Mouse (Mus musculus) G1E (cell line): ENCODE data around the gene Slc3a2. TPM values are rescaled to one million over a fixed set of nuclear protein-coding genes. Genes with fewer than 3 reads are reported as not detected.
A peak's percentile ranks its signal among the peaks of the same experiment; 100 is the strongest.

Source experiments
- ATAC-seq: 2 replicates; pipeline ENCODE4 v1.8.0; 2016; ENCODE audit warnings: mild to moderate bottlenecking; ENCODE audit not compliant: insufficient number of reproducible peaks, poor library complexity, low FRiP score, severe bottlenecking; ENCODE audit errors: extremely low read depth
- DNase-seq: peaks from one replicate; pipeline ENCODE4 v3.0.0; 2012; ENCODE audit warnings: low spot score
- H3K27me3 ChIP-seq: 2 replicates; pipeline ENCODE4 v1.6.1; 2012; ENCODE audit warnings: mild to moderate bottlenecking, low read length, inconsistent platforms; ENCODE audit not compliant: insufficient read depth
- H3K36me3 ChIP-seq: replicated peaks from 2 replicates; pipeline ENCODE3; 2012; ENCODE audit warnings: mild to moderate bottlenecking, inconsistent platforms
- H3K4me1 ChIP-seq: 2 replicates; pipeline ENCODE4 v1.6.1; 2012; ENCODE audit warnings: low read depth, low read length, inconsistent platforms, mixed read lengths; ENCODE audit not compliant: insufficient read depth
- H3K4me3 ChIP-seq: 2 replicates; pipeline ENCODE4 v1.5.1; 2012; ENCODE audit warnings: low read depth, mild to moderate bottlenecking, inconsistent platforms, low read length, moderate library complexity, mixed read lengths
- H3K9me3 ChIP-seq: replicated peaks from 2 replicates; pipeline ENCODE4 v1.6.1; 2012; ENCODE audit warnings: inconsistent platforms
- CTCF ChIP-seq: IDR thresholded peaks from 2 replicates; pipeline ENCODE4 v1.5.1; 2012; ENCODE audit warnings: low read depth, low read length, inconsistent platforms, mixed read lengths
- GATA1 ChIP-seq: IDR thresholded peaks from 2 replicates; pipeline ENCODE4 v1.6.1; 2012; ENCODE audit warnings: borderline replicate concordance, low read length, inconsistent platforms, mixed read lengths
- GATA2 ChIP-seq: IDR thresholded peaks from 2 replicates; pipeline ENCODE4 v1.6.1; 2012; ENCODE audit warnings: low read depth, low read length, inconsistent platforms, borderline replicate concordance
- POLR2AphosphoS5 ChIP-seq: IDR thresholded peaks from 2 replicates; pipeline ENCODE4 v1.6.1; 2012; ENCODE audit warnings: low read depth, low read length, inconsistent platforms; ENCODE audit not compliant: insufficient replicate concordance
- TAL1 ChIP-seq: conservative IDR thresholded peaks from 2 replicates; pipeline ENCODE4 v1.6.1; 2012; ENCODE audit warnings: low read depth, low read length, inconsistent platforms, mixed read lengths
- polyA plus RNA-seq: library from polyadenylated mRNA; stranded (reverse); fragments of >175 nt; gene quantifications from 2 replicates; pipeline ENCODE4 v1.2.3, GENCODE M21; 2012
- total RNA-seq, 2 experiments: library from RNA; stranded (forward) in 1 of 2; stranded (reverse) in 1 of 2; fragments of 200-1000 nt in 1 of 2; fragments of >200 nt in 1 of 2; fragmentation: Nextera tagmentation in 1 of 2; gene quantifications; 2 replicates each; pipeline ENCODE4 v1.2.3; 2014 to 2017

Slc3a2 gene
- total and polyA plus RNA-seq, 3 experiments = 232 to 317 (median 282) TPM

GRCm38 (mm10) chr19:8683627-8684026 is 39.5 kb downstream of the Slc3a2 start:
- peaks cover 13% of the 10 kb centered on the region for H3K27me3 ChIP-seq
- no peak overlapping the region for H3K4me3 ChIP-seq
- H3K36me3 ChIP-seq = no peaks in the 10 kb centered on the region
- no peak for ATAC-seq
- peaks cover 24% of the 10 kb centered on the region for H3K4me1 ChIP-seq
- no peak for DNase-seq
- H3K9me3 ChIP-seq = peaks cover 3% of the 10 kb centered on the region; the same call in 1 of the 2 replicates
- TF ChIP-seq TAL1 = no peak
- TF ChIP-seq CTCF = no peak
- no peak for TF ChIP-seq GATA2
- no peak for TF ChIP-seq GATA1
- TF ChIP-seq POLR2AphosphoS5 = no peak

- Histone ChIP-seq H3K9me3 (peaks cover 3% of the 10 kb centered on the region; the same call in 1 of the 2 replicates), H3K27me3 (peaks cover 10% of the 10 kb centered on the region), H3K4me3 (no peak overlapping the region), H3K36me3 (no peaks in the 10 kb centered on the region), H3K4me1 (peaks cover 27% of the 10 kb centered on the region)
- ATAC-seq (no peak), DNase-seq (peak; percentile 53)
- no peak for TF ChIP-seq TAL1
- peak; percentile 62 for TF ChIP-seq CTCF
Observed at GRCm38 (mm10) chr19:8682996-8683395, 40.2 kb downstream of the Slc3a2 start.

- Histone ChIP-seq H3K36me3 (no peaks in the 10 kb centered on the region), H3K27me3 (peaks cover 2% of the 10 kb centered on the region; the same call in 1 of the 2 replicates), H3K9me3 (peaks cover 3% of the 10 kb centered on the region; the same call in 1 of the 2 replicates), H3K4me3 (no peak overlapping the region), H3K4me1 (peaks cover 37% of the 10 kb centered on the region)
- no peak for TF ChIP-seq CTCF
- no peak for TF ChIP-seq POLR2AphosphoS5
- TF ChIP-seq GATA2 = no peak
- TF ChIP-seq TAL1 = no peak
- no peak for TF ChIP-seq GATA1
- DNase-seq (no peak), ATAC-seq (no peak)
Observed at GRCm38 (mm10) chr19:8681633-8682362, 41.4 kb downstream of the Slc3a2 start.

GRCm38 (mm10) chr19:8679031-8679779 is 44.0 kb downstream of the Slc3a2 start:
- TF ChIP-seq CTCF (no peak), TAL1 (no peak), GATA2 (no peak), POLR2AphosphoS5 (no peak), GATA1 (no peak)
- no peaks in the 10 kb centered on the region; the same call in 1 of the 2 replicates for H3K27me3 ChIP-seq
- no peak for DNase-seq
- peaks cover 3% of the 10 kb centered on the region; the same call in 1 of the 2 replicates for H3K9me3 ChIP-seq
- ATAC-seq = no peak
- no peak overlapping the region for H3K4me3 ChIP-seq
- H3K36me3 ChIP-seq = no peaks in the 10 kb centered on the region
- peaks cover 47% of the 10 kb centered on the region for H3K4me1 ChIP-seq

- DNase-seq (no peak), ATAC-seq (0 out of 2 replicates have a peak, but pooled peaks have one; percentile 24)
- no peaks in the 10 kb centered on the region for H3K36me3 ChIP-seq
- H3K4me3 ChIP-seq = peak overlapping the region; percentile 54; the same call in 1 of the 2 replicates
- peaks cover 69% of the 10 kb centered on the region for H3K4me1 ChIP-seq
- H3K9me3 ChIP-seq = no peaks in the 10 kb centered on the region
- TF ChIP-seq POLR2AphosphoS5 (no peak), CTCF (no peak), GATA2 (no peak), TAL1 (no peak), GATA1 (no peak)
- H3K27me3 ChIP-seq = no peaks in the 10 kb centered on the region
Observed at GRCm38 (mm10) chr19:8673336-8674063, 49.7 kb downstream of the Slc3a2 start.

- no peak overlapping the region for H3K4me3 ChIP-seq
- no peaks in the 10 kb centered on the region for H3K9me3 ChIP-seq
- DNase-seq (peak; percentile 54), ATAC-seq (peak; percentile 81)
- no peaks in the 10 kb centered on the region for H3K36me3 ChIP-seq
- peaks cover 65% of the 10 kb centered on the region for H3K4me1 ChIP-seq
- H3K27me3 ChIP-seq = no peaks in the 10 kb centered on the region
- TF ChIP-seq CTCF (no peak), TAL1 (peak; percentile 90)
Observed at GRCm38 (mm10) chr19:8672859-8673258, 50.3 kb downstream of the Slc3a2 start.
